Mouse (Mus musculus) erythroblast, embryonic 14.5 days (primary cell): Measurements from ENCODE around the gene Klf12. TPM values are rescaled to one million over a fixed set of nuclear protein-coding genes. Genes with fewer than 3 reads are reported as not detected.

ENCODE experiments used
- H3K27me3 ChIP-seq: 2 replicates; pipeline ENCODE4 v1.6.1; 2012; ENCODE audit warnings: inconsistent platforms; ENCODE audit not compliant: control insufficient read depth
- H3K36me3 ChIP-seq: 2 replicates; pipeline ENCODE4 v1.6.1; 2012; ENCODE audit warnings: mild to moderate bottlenecking, inconsistent platforms; ENCODE audit not compliant: control insufficient read depth
- H3K4me1 ChIP-seq: 2 replicates; pipeline ENCODE4 v1.6.1; 2012; ENCODE audit warnings: inconsistent platforms; ENCODE audit not compliant: control insufficient read depth
- H3K4me3 ChIP-seq: replicated peaks from 2 replicates; pipeline ENCODE3; 2012; ENCODE audit warnings: moderate library complexity, mild to moderate bottlenecking, inconsistent platforms
- H3K9me3 ChIP-seq: 2 replicates; pipeline ENCODE4 v1.6.1; 2012; ENCODE audit warnings: low read length, inconsistent platforms, mixed read lengths; ENCODE audit not compliant: control insufficient read depth
- GATA1 ChIP-seq: IDR thresholded peaks from 2 replicates; pipeline ENCODE4 v1.6.1; 2012; ENCODE audit warnings: low read length, inconsistent platforms, mixed read lengths
- TAL1 ChIP-seq: IDR thresholded peaks from 3 replicates; pipeline ENCODE4 v1.6.1; 2012; ENCODE audit warnings: low read length, inconsistent platforms, mixed read lengths
- polyA plus RNA-seq: library from polyadenylated mRNA; stranded (reverse); fragments of >175 nt; gene quantifications from 2 replicates; pipeline ENCODE4 v1.2.3, GENCODE M21; 2012

Gene Klf12
- polyA plus RNA-seq, 1 experiment = not detected

GRCm38 (mm10) chr14:100243046-100243445, 41.4 kb downstream of the Klf12 start:
- Histone ChIP-seq H3K27me3 (no peaks in the 10 kb centered on the region), H3K4me1 (no peaks in the 10 kb centered on the region), H3K4me3 (no peak overlapping the region), H3K9me3 (peaks cover 2% of the 10 kb centered on the region; the same call in 1 of the 2 replicates), H3K36me3 (no peaks in the 10 kb centered on the region)
- no peak for TF ChIP-seq TAL1
- no peak for TF ChIP-seq GATA1

GRCm38 (mm10) chr14:100239874-100240273, 44.6 kb downstream of the Klf12 start:
- no peak for TF ChIP-seq TAL1
- no peak for TF ChIP-seq GATA1

GRCm38 (mm10) chr14:100236757-100237156, 47.7 kb downstream of the Klf12 start:
- H3K27me3 ChIP-seq = no peaks in the 10 kb centered on the region
- H3K4me1 ChIP-seq = no peaks in the 10 kb centered on the region
- no peak for TF ChIP-seq GATA1
- no peak for TF ChIP-seq TAL1
- H3K36me3 ChIP-seq = no peaks in the 10 kb centered on the region
- peaks cover 2% of the 10 kb centered on the region; the same call in 1 of the 2 replicates for H3K9me3 ChIP-seq
- no peak overlapping the region for H3K4me3 ChIP-seq

More at GRCm38 (mm10) chr14:100239874-100240273, 44.6 kb downstream of the Klf12 start:
- H3K36me3 ChIP-seq = no peaks in the 10 kb centered on the region
- H3K4me1 ChIP-seq = no peaks in the 10 kb centered on the region
- H3K27me3 ChIP-seq = no peaks in the 10 kb centered on the region
- no peak overlapping the region for H3K4me3 ChIP-seq
- peaks cover 2% of the 10 kb centered on the region; the same call in 1 of the 2 replicates for H3K9me3 ChIP-seq

GRCm38 (mm10) chr14:100235746-100236145, 48.7 kb downstream of the Klf12 start:
- H3K27me3 ChIP-seq = no peaks in the 10 kb centered on the region
- no peaks in the 10 kb centered on the region for H3K36me3 ChIP-seq
- TF ChIP-seq TAL1 = no peak
- TF ChIP-seq GATA1 = no peak
- H3K4me1 ChIP-seq = no peaks in the 10 kb centered on the region
- H3K9me3 ChIP-seq = peaks cover 2% of the 10 kb centered on the region; the same call in 1 of the 2 replicates
- H3K4me3 ChIP-seq = no peak overlapping the region

GRCm38 (mm10) chr14:100231384-100231783, 53.1 kb downstream of the Klf12 start:
- Histone ChIP-seq H3K4me3 (no peak overlapping the region), H3K27me3 (no peaks in the 10 kb centered on the region), H3K9me3 (no peaks in the 10 kb centered on the region), H3K4me1 (no peaks in the 10 kb centered on the region), H3K36me3 (no peaks in the 10 kb centered on the region)
- TF ChIP-seq GATA1 = no peak
- no peak for TF ChIP-seq TAL1

GRCm38 (mm10) chr14:100228120-100228519, 56.4 kb downstream of the Klf12 start:
- no peak overlapping the region for H3K4me3 ChIP-seq
- no peaks in the 10 kb centered on the region; the same call in 1 of the 2 replicates for H3K9me3 ChIP-seq
- TF ChIP-seq GATA1 = no peak
- TF ChIP-seq TAL1 = no peak
- H3K36me3 ChIP-seq = no peaks in the 10 kb centered on the region
- H3K4me1 ChIP-seq = no peaks in the 10 kb centered on the region
- no peaks in the 10 kb centered on the region for H3K27me3 ChIP-seq

GRCm38 (mm10) chr14:100227717-100228116, 56.8 kb downstream of the Klf12 start:
- H3K4me3 ChIP-seq = no peak overlapping the region
- no peaks in the 10 kb centered on the region for H3K27me3 ChIP-seq
- H3K36me3 ChIP-seq = no peaks in the 10 kb centered on the region
- H3K9me3 ChIP-seq = no peaks in the 10 kb centered on the region; the same call in 1 of the 2 replicates
- TF ChIP-seq TAL1 (no peak), GATA1 (no peak)
- no peaks in the 10 kb centered on the region for H3K4me1 ChIP-seq

- Histone ChIP-seq H3K4me3 (no peak overlapping the region), H3K27me3 (no peaks in the 10 kb centered on the region), H3K4me1 (no peaks in the 10 kb centered on the region), H3K9me3 (no peaks in the 10 kb centered on the region; the same call in 1 of the 2 replicates), H3K36me3 (no peaks in the 10 kb centered on the region)
- TF ChIP-seq TAL1 (no peak), GATA1 (no peak)
Observed at GRCm38 (mm10) chr14:100224151-100224550, 60.3 kb downstream of the Klf12 start.

GRCm38 (mm10) chr14:100222260-100222659, 62.2 kb downstream of the Klf12 start:
- Histone ChIP-seq H3K9me3 (no peaks in the 10 kb centered on the region; the same call in 1 of the 2 replicates), H3K36me3 (no peaks in the 10 kb centered on the region), H3K27me3 (no peaks in the 10 kb centered on the region), H3K4me3 (no peak overlapping the region), H3K4me1 (no peaks in the 10 kb centered on the region)
- TF ChIP-seq GATA1 (no peak), TAL1 (no peak)
